Mouse (Mus musculus) CD4-positive, CD25-positive, alpha-beta regulatory T cell, adult 2 months (primary cell): ENCODE data around the gene Krtap5-4.
A peak's percentile ranks its signal among the peaks of the same experiment; 100 is the strongest.
"Not testable (repeated sequence)": the region's sequence is repeated elsewhere in the genome, so short reads cannot be mapped to it uniquely, and the experiment has no call there.

Experiments
- DNase-seq: peaks from one replicate; pipeline ENCODE4 v3.0.0-alpha.2; 2012; ENCODE audit warnings: low read depth, low spot score

The Krtap5-4 gene

DNA sequence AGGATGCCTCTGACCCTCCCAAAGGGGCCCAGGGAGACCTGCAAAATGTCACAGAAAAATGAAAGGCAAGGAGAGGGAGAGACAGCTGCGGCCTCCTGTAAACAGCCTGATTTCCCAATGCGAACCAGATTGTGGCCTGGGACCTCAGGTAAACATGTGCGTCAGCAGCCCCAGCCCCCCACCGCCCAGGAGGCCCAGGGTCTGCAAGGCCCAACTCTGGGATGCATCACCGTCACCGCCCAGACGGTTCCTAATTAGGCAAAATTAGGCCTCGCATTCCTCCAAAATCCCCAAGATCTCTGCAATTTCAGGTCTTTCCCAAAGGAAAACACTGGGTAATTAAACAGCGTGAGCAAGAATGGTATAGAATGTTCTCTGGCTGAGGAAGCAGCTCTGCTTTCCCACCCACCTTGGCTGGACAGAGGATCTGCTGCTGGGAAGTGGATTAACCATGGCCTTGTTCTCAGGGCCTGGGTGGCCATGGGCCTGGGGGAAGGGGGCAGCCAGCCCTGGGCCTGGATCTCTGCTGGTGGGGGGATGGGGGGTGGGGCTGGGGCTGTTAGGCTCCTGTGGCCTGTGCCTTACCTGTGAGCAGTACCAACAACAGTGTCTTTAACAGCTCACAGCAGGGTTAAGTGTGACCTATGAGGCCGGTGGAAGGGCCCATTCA lies 18.4 kb downstream of the Krtap5-4 start:
- DNase-seq = not testable (repeated sequence)

DNA sequence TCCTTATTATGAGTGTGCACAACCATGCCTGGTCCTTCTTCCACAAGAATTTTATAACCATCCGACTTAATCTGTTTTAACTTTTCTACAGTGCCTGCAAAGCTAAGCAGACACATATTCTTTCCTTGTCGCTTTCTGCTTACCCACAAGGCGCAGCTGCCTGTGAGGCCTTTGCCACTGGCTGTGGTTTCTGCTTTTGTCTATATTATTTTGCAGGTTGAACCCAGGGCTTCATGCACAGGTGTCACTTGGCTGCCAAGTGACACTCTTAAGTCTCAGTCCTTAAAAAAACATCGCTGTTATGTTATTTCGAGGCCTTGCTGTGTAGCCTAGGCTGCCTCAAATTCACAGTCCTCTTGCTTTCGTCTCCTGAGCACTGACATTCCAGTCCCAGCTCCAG lies 19.3 kb downstream of the Krtap5-4 start:
- no peak for DNase-seq

DNA sequence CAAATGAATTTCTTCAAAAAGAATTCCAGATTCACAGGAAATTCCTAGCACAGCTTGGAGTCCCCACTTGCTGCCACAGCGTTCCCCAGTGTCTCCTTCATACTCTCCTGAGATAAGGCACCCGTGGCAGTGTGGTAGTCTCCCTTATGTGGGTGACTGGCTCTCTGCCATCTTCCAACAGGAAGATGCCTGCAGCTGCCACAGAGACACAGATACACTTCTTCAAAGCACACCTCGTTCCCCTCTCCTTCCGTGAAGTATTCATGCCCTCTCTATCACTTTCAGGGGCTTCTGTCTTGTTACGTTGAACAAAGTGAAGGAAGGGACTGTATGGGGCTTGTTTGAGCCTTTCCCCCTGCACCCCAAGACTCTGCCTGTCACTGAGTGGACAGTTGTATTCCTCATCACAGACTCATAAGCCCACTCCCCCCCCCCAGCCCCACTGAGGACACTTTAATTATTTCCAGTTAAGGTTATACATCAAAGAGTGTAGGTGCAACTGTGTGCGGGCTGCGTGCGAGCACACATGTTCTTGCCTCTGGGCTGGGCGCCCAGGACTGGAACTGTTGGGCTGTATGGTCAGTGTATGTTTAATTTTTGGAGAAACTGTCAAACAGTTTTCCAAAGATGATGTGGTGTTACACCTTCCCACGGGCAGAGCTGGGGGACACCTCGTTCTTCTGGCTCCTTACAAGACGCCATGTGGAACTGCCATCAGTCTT lies 20.2 kb downstream of the Krtap5-4 start:
- no peak for DNase-seq

DNA sequence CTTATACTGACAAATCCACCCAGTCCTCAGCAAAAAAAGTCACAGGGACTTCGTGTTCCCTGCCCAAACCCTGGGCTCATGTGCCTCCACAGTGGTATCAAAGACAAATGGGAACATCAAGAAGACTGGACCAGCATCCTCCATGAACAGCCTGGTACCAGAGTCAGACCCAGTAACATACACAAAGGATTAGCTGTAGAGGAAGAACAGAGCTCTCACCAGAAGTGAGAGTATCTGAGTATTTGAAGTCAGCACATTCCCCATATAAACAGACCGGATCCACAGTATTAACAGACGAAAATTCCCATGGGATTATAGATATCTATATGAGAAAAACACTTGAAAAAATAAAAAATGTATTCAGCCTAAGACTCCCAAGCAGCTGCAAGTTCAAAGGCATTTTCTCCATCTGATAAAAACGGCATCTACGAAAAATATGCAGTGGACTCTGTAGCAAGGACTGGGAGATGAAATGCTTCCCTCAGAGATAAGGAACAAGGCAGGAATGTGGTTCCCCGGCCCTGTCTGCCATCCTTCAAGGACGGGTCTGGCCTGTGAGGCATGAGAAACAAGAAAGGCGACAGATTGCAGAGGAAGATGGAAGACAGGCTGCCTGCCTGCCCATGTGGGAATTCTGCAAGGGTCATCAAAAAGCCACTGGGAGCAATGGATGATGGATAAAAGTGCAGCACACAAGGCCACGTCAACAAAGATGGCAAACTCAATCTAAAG lies 23.5 kb downstream of the Krtap5-4 start:
- no peak for DNase-seq

DNA sequence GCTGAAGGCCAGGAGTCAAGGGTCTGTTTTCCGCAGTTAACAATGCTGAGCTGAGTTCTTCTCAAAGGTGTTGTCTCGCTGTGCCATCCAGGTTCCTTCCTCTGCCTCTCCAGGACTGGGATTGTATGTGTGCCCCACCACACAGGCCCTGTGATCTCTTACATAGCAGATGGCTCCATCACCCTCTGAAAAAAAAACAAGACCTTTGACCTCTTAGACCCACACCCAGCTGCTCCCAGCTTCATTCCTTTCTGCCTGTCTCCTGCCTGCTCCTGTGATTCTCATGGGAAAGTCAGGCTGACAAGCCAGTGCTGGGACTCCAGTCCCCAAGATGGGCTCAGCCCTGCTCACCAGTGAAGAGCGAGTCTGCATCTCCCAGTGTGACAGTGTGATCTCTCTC lies 25.2 kb downstream of the Krtap5-4 start:
- DNase-seq = no peak

DNA sequence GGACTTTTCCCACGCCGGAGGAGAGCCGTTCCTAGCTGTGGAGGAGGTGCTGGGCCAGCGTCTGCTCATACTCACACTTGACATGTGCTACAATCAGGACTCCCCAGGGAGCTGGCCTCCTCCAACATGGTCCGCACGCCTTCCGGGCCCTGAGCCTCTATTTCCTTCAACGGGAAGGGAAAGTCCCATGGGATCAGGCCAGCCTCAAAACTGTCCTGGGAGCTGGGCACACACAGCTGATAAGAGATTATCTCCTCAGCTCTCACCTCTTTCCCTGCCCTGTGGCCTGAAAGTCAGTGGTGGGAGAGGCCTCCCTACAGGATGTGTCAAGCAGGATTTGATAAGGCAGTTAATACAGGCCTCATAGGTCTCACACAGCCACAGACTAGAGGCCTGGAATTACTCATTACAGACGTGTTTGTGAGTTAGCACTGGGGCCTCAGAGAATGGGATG lies 26.9 kb downstream of the Krtap5-4 start:
- DNase-seq = no peak

DNA sequence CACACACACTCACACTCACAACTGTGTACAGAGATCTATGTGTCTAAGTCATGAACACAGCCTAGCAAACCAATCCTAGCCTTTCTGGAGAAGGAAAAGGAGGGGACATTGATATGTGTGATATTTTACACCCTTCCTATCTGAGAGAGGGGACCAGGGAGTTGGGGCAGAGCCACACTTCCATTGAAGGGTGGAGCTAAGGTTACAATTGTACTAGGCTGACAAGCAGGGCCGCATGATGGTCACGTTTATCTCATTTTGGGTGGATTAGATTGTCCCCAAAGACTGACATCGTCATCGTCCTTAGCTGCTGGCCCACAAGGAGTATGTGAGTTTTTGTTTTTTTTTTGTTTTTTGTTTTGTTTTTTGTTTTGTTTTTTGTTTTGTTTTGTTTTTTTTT lies 27.9 kb downstream of the Krtap5-4 start:
- DNase-seq = no peak

DNA sequence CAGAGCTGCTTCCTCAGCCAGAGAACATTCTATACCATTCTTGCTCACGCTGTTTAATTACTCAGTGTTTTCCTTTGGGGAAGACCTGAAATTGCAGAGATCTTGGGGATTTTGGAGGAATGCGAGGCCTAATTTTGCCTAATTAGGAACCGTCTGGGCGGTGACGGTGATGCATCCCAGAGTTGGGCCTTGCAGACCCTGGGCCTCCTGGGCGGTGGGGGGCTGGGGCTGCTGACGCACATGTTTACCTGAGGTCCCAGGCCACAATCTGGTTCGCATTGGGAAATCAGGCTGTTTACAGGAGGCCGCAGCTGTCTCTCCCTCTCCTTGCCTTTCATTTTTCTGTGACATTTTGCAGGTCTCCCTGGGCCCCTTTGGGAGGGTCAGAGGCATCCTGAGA lies 29.4 kb downstream of the Krtap5-4 start:
- not testable (repeated sequence) for DNase-seq

DNA sequence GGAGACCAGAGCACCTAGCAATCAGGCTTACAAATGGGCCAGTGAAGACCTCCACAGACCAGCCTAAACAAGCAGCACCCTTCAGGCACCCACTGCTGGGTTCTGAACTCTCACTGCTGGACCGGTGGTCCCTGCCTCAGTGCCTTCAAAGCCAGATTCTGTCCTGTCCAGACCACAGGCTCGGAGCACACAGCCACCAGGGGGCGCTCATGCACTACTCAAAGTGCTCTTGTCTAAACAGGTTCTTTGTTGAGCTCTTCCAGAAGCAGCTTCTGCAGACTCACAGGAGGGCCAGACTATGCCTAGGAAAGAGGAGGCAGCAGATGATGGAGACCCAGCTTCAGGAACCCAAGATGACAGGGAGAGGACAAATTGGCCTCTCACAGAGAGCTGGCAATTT lies 30.9 kb downstream of the Krtap5-4 start:
- DNase-seq = peak; percentile 92

DNA sequence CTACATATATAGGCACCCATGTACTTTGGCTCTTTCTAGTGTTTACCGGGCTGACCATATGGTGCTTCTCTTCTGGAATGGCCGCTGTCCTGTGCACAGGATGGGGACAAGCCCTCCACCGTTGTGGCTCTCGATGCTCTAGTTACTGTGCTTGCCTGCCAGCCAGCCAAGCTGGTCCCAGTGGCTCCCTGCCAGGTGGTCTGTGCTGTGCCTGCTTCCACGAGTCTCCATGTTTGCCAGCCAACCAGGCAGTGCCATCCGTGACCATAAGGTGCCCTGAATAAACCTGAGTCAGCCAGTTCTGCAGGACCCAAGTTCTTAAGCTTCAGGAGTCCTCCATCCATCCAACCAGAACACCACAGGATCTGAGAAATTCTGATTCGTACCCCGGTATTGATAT lies 31.8 kb downstream of the Krtap5-4 start:
- no peak for DNase-seq

DNA sequence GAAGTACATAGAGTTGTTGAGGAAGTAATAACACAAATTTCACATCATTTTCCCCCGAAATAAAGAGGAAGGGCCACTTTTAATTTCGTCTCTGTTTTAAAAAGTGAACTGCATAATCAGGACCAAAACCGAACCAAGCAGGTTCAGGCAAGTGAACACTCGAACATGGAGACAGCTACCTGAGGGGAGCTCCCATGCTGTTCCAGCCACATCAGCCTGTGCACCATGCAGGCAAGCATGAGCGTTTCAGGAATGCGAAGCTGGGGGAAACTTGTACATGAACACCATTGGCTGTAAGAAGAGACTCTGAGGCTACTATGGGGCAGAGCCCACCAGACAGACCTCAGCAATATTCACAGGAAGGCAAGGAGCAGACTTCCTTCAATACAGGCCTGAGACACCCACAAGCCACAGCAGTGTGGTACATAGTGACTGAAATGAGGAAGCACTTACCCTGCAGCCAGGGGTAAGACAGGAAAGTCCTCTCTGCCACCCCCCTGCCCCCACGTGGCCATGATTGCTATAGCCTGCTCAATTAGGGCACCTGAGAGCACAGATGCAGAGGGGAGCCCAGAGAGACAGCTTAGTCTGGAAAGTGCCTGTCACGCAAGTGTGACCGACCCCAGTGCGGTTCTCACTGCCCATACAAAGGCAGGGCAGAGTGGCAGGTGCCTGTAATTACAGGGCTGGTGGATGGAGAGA lies 37.1 kb downstream of the Krtap5-4 start:
- peak; percentile 61 for DNase-seq

DNA sequence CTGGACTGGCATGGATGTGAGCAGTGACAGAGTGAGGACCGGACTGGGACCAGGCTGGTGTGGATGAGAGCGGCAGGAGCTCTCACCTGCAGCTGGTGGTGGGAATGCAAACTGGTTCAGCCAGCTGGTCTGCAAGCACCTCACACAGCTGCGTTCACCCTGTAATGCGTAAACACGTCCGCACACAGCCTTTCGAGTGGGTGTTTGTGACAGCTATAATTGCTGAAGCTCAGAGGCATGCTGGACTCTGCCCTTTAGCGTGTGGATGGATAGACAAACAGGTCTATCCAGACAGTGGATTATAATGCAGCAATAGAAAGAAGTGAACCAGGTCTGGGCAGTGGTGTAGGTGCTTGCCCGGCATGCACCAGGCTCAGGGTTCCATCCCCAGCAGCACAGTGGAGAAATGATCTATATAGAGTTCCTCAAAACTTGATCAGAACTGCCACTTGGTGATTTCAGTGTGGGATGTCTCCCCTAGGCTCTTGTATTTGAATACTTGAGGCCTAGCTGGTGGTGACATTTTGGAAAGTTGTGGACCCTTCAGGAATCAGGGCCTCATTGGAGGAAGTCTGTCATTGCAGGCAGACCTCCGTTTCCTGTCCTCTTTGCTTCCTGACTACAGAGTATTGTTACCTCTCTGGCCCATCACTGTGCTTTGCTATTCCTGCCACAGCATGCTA lies 38.4 kb downstream of the Krtap5-4 start:
- no peak for DNase-seq

DNA sequence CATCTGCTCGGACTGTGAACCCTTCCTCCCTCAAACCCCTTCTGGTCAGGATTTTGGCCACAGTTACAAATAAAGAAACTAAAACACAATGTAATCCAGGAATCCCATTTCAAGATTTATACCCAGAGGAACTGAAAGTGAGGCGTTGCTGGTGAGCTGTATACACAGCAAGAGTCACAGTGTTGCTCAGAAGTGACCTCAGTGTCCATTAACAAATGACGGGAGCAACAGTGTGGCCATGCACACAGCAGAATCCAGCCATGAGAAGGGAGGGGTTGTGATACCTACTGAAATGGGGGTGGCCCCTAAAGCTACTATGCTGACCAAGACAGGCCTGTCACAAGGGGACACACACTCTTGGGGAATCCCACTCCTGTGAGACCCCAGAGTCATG lies 38.9 kb downstream of the Krtap5-4 start:
- no peak for DNase-seq

DNA sequence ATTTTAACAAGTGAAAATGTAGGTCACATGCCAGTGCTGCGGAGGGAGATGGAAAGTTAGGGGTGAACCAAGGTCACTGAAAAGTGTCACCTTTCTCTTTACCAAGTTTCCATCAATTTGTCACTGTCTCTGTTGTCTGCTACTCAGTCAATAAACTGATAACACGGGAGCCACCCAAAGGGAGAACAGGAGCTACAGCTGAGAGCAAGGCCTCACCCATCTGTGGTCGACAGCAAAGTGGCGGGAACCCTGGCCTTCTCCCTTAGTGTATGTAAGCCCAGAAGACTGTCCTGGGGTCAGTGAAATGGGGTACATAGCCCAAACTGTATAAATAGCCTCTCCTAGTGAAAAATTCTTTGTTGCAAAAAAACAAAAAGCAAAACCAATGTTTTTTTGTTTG lies 44.2 kb downstream of the Krtap5-4 start:
- DNase-seq = no peak

DNA sequence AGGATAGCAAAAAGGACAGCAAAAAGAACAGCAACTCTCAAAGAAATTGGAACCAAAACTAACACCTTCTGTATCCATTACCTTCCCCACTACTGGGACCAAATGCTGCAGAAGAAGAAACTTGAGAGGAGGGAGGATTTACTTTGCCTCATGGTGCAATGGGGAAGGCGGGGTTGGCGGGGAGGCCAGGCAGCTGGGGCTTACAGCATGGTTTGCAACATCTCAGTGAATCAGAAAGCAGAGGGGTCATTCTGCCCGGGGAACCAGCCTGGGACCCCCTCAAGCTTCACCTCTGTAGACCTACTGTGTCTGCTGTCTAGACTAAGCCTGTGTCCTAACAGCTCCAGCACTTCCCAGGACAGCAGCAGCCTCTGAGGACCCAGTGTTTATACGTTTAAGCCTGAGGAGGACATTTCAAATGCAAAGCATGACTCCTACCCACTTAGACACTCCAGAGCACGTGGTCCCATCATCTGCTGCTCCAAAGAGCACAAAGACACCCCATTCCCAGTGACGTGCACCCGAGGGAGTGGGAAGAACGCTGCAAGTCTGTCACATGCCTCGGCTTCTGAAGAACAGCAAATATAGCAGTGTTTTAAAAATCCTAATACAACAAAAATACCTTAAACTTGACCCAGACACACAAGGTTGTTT lies 46.1 kb downstream of the Krtap5-4 start:
- no peak for DNase-seq

DNA sequence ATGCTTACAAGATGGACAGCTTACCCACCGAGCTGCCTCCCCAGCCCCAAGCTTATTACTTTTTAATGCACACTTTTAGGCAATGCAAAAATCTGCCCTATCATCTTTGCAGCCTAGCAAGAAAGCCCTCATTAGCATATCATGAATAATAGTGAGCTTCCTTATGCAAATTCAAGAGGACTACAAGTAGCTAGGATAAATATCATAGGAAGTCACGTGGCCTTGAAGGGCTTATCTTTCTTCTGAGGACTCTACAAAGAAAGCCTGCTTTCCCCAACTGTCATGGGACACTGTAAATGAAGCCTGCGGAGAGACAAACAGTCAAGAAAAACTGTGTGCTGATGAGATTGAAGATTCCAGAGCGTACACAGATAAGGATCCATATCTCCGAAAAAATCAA lies 48.2 kb downstream of the Krtap5-4 start:
- peak; percentile 65 for DNase-seq

DNA sequence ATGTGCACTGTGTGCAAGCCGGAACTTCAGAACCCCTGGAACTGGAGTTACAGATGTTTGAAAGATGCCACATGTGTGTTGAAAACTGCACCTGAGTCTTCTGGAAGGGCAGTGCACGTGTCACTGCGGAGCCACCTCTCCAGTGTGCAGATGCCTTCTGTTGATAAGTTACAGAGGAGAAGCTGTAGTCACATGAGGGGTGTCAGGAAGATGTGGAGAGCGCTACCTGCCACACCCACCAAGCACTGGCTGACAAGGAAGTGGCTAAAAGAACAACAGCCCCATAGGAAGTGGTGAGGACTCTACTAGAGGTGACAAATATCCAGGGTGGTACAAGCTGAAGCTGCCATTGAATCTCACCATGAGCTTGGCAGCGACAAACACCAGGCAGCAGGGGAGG lies 50.5 kb downstream of the Krtap5-4 start:
- peak; percentile 80 for DNase-seq
